Mouse (Mus musculus) midbrain, embryonic 10.5 days (tissue): Measurements from ENCODE around the gene Elob. TPM values are rescaled to one million over a fixed set of nuclear protein-coding genes. Genes with fewer than 3 reads are reported as not detected.

Source experiments
- DNase-seq: peaks from one replicate; pipeline ENCODE4 v3.0.0-alpha.2; 2017; ENCODE audit warnings: low spot score
- H3K27ac ChIP-seq: fragments of 300-500 bp; sonication (generic); replicated peaks from 2 replicates; pipeline ENCODE4 v1.5.1; 2016; ENCODE audit warnings: mild to moderate bottlenecking
- H3K27me3 ChIP-seq: fragments of 300-500 bp; sonication (generic); 2 replicates; pipeline ENCODE4 v1.6.1; 2016; ENCODE audit warnings: low read depth, mild to moderate bottlenecking; ENCODE audit not compliant: poor library complexity, severe bottlenecking
- H3K36me3 ChIP-seq: fragments of 300-500 bp; sonication (generic); 2 replicates; pipeline ENCODE4 v1.6.1; 2016; ENCODE audit warnings: mild to moderate bottlenecking, moderate library complexity
- H3K4me1 ChIP-seq: fragments of 300-500 bp; sonication (generic); 2 replicates; pipeline ENCODE4 v1.6.1; 2016
- H3K4me3 ChIP-seq: fragments of 300-500 bp; sonication (generic); 2 replicates; pipeline ENCODE4 v1.5.1; 2016; ENCODE audit warnings: mild to moderate bottlenecking, moderate library complexity
- H3K9me3 ChIP-seq: fragments of 300-500 bp; sonication (generic); replicated peaks from 2 replicates; pipeline ENCODE4 v1.6.1; 2016; ENCODE audit warnings: mild to moderate bottlenecking
- WGBS: fragments of 180-500 bp; shearing (Covaris S2); methylation state at CpG from one replicate; pipeline ENCODE4 v1.1.7; 2016; 5-methylcytosine and 5-hydroxymethylcytosine counted together
- polyA plus RNA-seq: library from polyadenylated mRNA; unstranded; fragments of >200 nt; fragmentation: Nextera tagmentation; extraction: Ambion mirVana; gene quantifications from 2 replicates; pipeline ENCODE4 v1.2.1, GENCODE M21; 2016

The Elob gene
- polyA plus RNA-seq, 1 experiment from 2014 or later: 1,078 TPM

GRCm38 (mm10) chr17:23850028-23850427 lies 21.1 kb upstream of the Elob start:
- Histone ChIP-seq H3K27me3 (no peaks in the 10 kb centered on the region), H3K4me3 (no peak overlapping the region), H3K27ac (no peak overlapping the region), H3K9me3 (no peaks in the 10 kb centered on the region), H3K36me3 (no peaks in the 10 kb centered on the region), H3K4me1 (no peaks in the 10 kb centered on the region)
- WGBS: 51% methylated on average over 2 of the region's 2 CpGs
- DNase-seq: no peak

- Histone ChIP-seq H3K4me3 (peak within 1 kb of the TSS; percentile 45), H3K27me3 (peaks cover 16% of the 10 kb centered on the region; the same call in 1 of the 2 replicates)
- 15% methylated on average over 19 of the region's 19 CpGs for WGBS
These were observed 14.9 kb upstream of the Elob start, which contains the start of the genes Prss32 and Prss41 for GRCm38 (mm10) chr17:23843812-23844273. Gene Prss32, plus strand, starts transcription at chr17:23843855. Gene Prss41, minus strand, starts transcription at chr17:23844172.

GRCm38 (mm10) chr17:23843141-23843811 lies 14.3 kb upstream of the Elob start:
- peaks cover 16% of the 10 kb centered on the region; the same call in 1 of the 2 replicates for H3K27me3 ChIP-seq
- H3K27ac ChIP-seq: no peak overlapping the region
- H3K9me3 ChIP-seq: no peaks in the 10 kb centered on the region
- no peak for DNase-seq
- peaks cover 11% of the 10 kb centered on the region for H3K4me1 ChIP-seq
- no peaks in the 10 kb centered on the region for H3K36me3 ChIP-seq
- 46% methylated on average over 23 of the region's 23 CpGs for WGBS
- peak overlapping the region; percentile 45 for H3K4me3 ChIP-seq

More at GRCm38 (mm10) chr17:23843812-23844273, 14.9 kb upstream of the Elob start, which contains the start of the genes Prss32 and Prss41:
- DNase-seq: peak; percentile 67
- Histone ChIP-seq H3K36me3 (no peaks in the 10 kb centered on the region), H3K27ac (no peak within 1 kb of the TSS), H3K4me1 (peaks cover 11% of the 10 kb centered on the region), H3K9me3 (no peaks in the 10 kb centered on the region)

GRCm38 (mm10) chr17:23841145-23841544 lies 12.2 kb upstream of the Elob start:
- peak; percentile 49 for DNase-seq
- H3K9me3 ChIP-seq: no peaks in the 10 kb centered on the region
- H3K36me3 ChIP-seq: no peaks in the 10 kb centered on the region
- WGBS: 32% methylated on average over 4 of the region's 4 CpGs
- no peak overlapping the region for H3K27ac ChIP-seq
- peaks cover 18% of the 10 kb centered on the region for H3K4me1 ChIP-seq
- H3K27me3 ChIP-seq: peaks cover 16% of the 10 kb centered on the region; the same call in 1 of the 2 replicates
- no peak overlapping the region for H3K4me3 ChIP-seq

GRCm38 (mm10) chr17:23836006-23836575 lies 7.2 kb upstream of the Elob start, which contains the start of gene Prss33:
Gene Prss33, minus strand, starts transcription at chr17:23836056.
- Histone ChIP-seq H3K36me3 (no peaks in the 10 kb centered on the region), H3K4me1 (peaks cover 12% of the 10 kb centered on the region), H3K27me3 (peaks cover 12% of the 10 kb centered on the region), H3K9me3 (no peaks in the 10 kb centered on the region), H3K4me3 (no peak within 1 kb of the TSS), H3K27ac (peak within 1 kb of the TSS; percentile 71)
- 57% methylated on average over 8 of the region's 8 CpGs for WGBS
- no peak for DNase-seq

GRCm38 (mm10) chr17:23831201-23831600 lies 2.3 kb upstream of the Elob start:
- Histone ChIP-seq H3K27ac (no peak overlapping the region), H3K27me3 (peaks cover 23% of the 10 kb centered on the region), H3K4me1 (peaks cover 24% of the 10 kb centered on the region), H3K4me3 (no peak overlapping the region), H3K9me3 (no peaks in the 10 kb centered on the region), H3K36me3 (peaks cover 12% of the 10 kb centered on the region)
- WGBS: 100% methylated on average over 1 of the region's 1 CpGs
- no peak for DNase-seq

GRCm38 (mm10) chr17:23828271-23829001 lies 500 bp downstream of the Elob start:
- peak overlapping the region; percentile 89 for H3K27ac ChIP-seq
- no peaks in the 10 kb centered on the region for H3K9me3 ChIP-seq
- peaks cover 40% of the 10 kb centered on the region for H3K36me3 ChIP-seq
- H3K4me3 ChIP-seq: peak overlapping the region; percentile 91
- H3K27me3 ChIP-seq: peaks cover 23% of the 10 kb centered on the region
- H3K4me1 ChIP-seq: peaks cover 18% of the 10 kb centered on the region
- under 1% methylated on average over 47 of the region's 47 CpGs for WGBS
- DNase-seq: no peak

GRCm38 (mm10) chr17:23825591-23825990 lies 3.3 kb downstream of the Elob start:
- H3K4me3 ChIP-seq: no peak overlapping the region
- no peak overlapping the region for H3K27ac ChIP-seq
- H3K27me3 ChIP-seq: peaks cover 6% of the 10 kb centered on the region
- peaks cover 18% of the 10 kb centered on the region for H3K4me1 ChIP-seq
- H3K9me3 ChIP-seq: no peaks in the 10 kb centered on the region
- no peak for DNase-seq
- WGBS: 94% methylated on average over 4 of the region's 4 CpGs
- H3K36me3 ChIP-seq: peaks cover 68% of the 10 kb centered on the region

- 93% methylated on average over 12 of the region's 12 CpGs for WGBS
- no peak for DNase-seq
- no peaks in the 10 kb centered on the region for H3K27me3 ChIP-seq
- H3K9me3 ChIP-seq: peaks cover 16% of the 10 kb centered on the region
- H3K36me3 ChIP-seq: peaks cover 88% of the 10 kb centered on the region
- no peak overlapping the region for H3K27ac ChIP-seq
- no peak overlapping the region for H3K4me3 ChIP-seq
- peaks cover 13% of the 10 kb centered on the region for H3K4me1 ChIP-seq
These were observed 5.3 kb downstream of the Elob start for GRCm38 (mm10) chr17:23823614-23824013.

GRCm38 (mm10) chr17:23823018-23823417 lies 5.9 kb downstream of the Elob start:
- peaks cover 94% of the 10 kb centered on the region for H3K36me3 ChIP-seq
- H3K27ac ChIP-seq: no peak overlapping the region
- H3K9me3 ChIP-seq: peaks cover 22% of the 10 kb centered on the region
- no peak overlapping the region for H3K4me3 ChIP-seq
- WGBS: 90% methylated on average over 16 of the region's 16 CpGs
- no peak for DNase-seq
- peaks cover 11% of the 10 kb centered on the region for H3K4me1 ChIP-seq
- H3K27me3 ChIP-seq: no peaks in the 10 kb centered on the region

GRCm38 (mm10) chr17:23822094-23822493 lies 6.8 kb downstream of the Elob start:
- no peak overlapping the region for H3K27ac ChIP-seq
- WGBS: 85% methylated on average over 6 of the region's 6 CpGs
- DNase-seq: no peak
- peaks cover 1% of the 10 kb centered on the region for H3K4me1 ChIP-seq
- no peak overlapping the region for H3K4me3 ChIP-seq
- no peaks in the 10 kb centered on the region for H3K27me3 ChIP-seq
- H3K36me3 ChIP-seq: peaks cover 100% of the 10 kb centered on the region
- H3K9me3 ChIP-seq: peaks cover 30% of the 10 kb centered on the region

- DNase-seq: no peak
- no peaks in the 10 kb centered on the region for H3K4me1 ChIP-seq
- peaks cover 44% of the 10 kb centered on the region for H3K9me3 ChIP-seq
- no peaks in the 10 kb centered on the region for H3K27me3 ChIP-seq
- 95% methylated on average over 5 of the region's 5 CpGs for WGBS
- no peak overlapping the region for H3K27ac ChIP-seq
- H3K36me3 ChIP-seq: peaks cover 100% of the 10 kb centered on the region
- H3K4me3 ChIP-seq: no peak overlapping the region
These were observed 8.2 kb downstream of the Elob start for GRCm38 (mm10) chr17:23820731-23821130.
